Mouse (Mus musculus): Measurements from ENCODE around the gene Dhx16.

Dhx16 gene

GRCm38 (mm10) chr17:35897644-35898573 is 18.3 kb downstream of the Dhx16 start:
- DNase-seq = peak; percentile 79

DNA sequence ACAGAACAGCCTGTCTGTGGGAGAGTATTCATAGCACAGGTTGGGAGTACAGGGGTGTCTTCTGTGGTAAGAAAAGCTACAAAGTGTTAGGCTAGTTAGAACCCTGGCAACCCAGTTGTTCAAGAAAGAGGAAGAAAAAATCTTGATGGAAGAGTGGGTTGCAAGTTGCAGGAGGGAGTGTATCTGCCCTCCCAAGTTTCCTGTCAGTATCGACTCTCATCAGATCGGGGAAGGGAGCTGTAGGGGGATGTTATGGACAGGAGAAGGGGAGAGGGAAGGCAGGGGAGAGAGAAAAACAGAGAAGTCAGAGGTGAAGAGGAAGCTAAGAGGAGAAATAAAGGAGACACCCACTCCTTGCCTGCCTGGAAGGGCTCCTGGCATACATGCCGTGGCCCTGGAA is 21.0 kb downstream of the Dhx16 start:
- no peak for DNase-seq

DNA sequence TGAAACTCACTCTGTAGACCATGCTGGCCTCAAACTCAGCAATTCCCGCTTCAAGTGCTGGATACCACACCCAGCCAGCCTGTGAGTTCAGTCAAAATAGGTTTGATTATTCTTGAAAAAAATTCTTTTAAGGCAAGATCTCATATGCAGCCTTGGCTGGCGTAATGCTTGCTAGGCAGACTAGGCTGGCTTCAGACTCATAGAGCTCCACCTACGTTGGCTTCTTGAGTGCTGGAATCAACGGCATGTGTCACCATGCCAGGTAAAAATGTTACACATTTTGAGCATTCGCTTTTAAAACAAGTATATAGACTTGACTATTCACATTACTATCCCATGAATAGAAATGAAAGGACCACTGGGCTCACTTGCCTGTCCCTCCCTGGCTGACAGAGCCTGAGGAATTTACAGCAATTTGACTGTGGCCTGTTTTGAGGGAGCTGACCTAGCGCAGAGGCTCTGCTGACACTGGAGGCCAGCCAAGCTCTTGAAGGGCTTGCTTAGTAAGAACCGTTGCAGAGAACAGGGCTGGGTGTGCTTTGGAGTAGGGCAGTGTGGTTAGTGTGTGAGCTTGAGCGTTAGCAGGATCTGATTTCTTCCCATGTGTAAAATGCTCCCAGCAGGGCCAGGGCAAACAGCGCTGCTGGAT is 23.8 kb downstream of the Dhx16 start:
- DNase-seq = no peak

- no peak for DNase-seq
These were observed 24.4 kb downstream of the Dhx16 start for GRCm38 (mm10) chr17:35903992-35904355.

- DNase-seq = no peak
These were observed 26.0 kb downstream of the Dhx16 start for GRCm38 (mm10) chr17:35905587-35905986.

GRCm38 (mm10) chr17:35907609-35908008 is 28.0 kb downstream of the Dhx16 start:
- no peak for DNase-seq

DNA sequence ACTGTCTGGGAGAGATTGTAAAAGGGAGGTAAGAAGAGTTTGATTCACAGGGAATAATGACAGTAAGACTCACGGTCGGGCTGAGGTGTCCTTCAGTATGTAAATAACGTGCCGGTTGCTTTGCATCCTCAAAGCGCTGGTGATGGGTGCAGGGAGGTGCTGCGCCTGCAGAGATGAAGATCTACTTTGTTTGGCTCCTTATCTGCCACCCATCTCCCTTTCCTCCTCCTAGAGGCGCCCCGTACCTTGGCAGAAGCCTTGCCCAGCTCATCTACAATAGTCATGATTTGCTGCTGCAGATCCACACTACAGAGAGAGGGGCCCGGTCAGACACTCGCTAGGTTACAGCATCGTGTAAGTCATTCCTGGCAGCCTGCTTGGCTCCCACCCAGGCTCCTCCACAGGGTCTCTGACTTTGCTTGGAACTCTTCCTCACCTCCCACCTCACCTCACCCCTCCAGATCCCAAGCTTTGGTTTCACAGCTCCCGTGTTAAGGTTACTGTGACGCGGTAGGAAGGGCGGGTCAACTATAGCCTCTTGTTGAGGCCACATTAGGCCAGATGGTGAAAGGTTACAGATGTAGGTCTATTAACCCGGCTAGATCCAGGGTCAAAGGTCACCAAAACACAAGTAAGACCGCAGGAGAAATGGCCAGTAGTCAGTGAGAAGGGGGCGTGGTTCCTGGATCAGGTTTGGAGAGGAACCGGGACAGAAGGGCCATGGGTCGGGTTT is 29.7 kb downstream of the Dhx16 start:
- DNase-seq = no peak

DNA sequence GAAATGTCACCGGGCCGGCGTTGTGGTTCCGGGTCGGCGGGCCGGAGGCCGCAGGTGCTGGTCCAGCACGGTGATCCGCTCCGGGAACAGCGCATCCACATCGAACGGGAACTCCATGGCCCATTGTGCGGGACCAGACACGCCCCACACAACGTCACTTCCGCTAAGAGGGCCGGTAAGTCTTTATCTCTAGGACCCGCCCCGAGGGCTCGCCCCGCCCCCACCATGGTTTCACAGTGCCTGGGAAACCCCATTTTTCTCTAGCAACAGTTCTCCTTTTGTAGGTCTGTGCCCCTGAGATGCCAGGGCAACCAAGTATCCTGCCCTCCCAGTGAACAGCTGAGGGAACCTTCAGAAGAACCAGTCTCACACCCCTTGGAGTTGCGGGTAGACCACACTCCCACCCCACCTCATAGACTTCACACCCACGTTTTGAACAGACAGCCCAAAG is 30.3 kb downstream of the Dhx16 start, which contains the start of gene Atat1:
Gene Atat1 (minus strand): TSS at position 157 of the 451 bp plus-strand sequence.
- peak; percentile 91 for DNase-seq

DNA sequence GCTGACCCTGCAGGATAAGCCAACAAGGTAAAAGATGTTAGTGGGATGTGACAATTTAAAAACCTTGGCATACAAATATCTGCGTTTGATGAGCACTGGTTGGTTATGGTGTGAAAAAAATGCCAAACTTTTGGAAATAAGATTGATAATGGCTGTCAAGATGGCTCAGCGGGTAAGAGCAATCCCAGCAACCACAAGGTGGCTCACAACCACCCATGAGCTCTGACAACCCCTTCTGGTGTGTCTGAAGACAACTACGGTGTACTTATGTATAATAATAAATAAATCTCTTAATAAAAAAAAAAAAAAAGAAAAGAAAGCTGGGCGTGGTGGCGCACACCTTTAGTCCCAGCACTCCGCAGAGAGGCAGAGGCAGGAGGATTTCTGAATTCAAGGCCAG is 35.4 kb downstream of the Dhx16 start:
- peak; percentile 52 for DNase-seq

GRCm38 (mm10) chr17:35915538-35916296 is 36.1 kb downstream of the Dhx16 start:
- peak; percentile 69 for DNase-seq

DNA sequence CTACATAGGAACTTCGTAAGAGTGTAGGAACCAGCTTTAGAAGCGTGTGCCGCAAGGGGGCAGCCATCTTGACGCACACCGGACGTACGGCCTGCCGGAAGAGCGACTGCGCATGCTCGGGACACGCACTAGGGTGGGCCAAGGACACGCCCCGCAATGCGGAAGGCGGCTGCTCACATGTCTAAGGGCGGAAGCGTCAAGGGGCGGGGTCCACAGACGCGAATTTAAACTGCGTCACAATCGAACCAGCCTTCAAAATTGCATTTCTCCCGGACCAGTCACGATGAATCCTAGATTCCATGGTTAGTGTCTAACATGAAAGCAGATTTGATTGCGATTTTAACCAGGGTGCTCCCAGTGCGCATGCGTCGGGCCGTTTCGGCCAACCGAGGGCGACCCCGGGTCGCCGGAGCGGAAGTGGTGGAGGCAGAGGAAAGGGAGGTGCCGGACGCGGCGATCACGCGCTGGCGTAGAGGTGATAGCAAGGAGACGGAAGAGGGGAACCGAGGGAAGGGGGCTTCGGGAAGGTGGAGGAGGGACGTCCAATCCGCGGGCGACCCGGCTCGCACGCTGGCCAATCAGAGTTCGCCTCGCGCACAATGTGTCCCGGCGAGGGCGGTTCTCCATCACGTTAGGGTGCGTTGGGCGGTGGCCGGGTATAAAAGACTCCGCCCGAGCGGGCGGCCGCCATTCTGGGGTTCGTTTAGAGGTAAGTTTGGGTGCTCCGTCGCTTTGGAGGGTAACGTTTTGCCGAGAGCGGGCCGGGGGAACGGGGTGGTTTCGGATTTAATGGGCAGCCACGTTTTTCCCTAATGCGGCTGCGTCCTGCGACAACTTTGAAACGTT is 36.9 kb downstream of the Dhx16 start, which contains the start of the genes Mrps18b and Ppp1r10:
Gene Mrps18b (minus strand): TSS at position 93 of the 846 bp plus-strand sequence.
Gene Ppp1r10 (plus strand): TSS at position 138 of the 846 bp plus-strand sequence.
- DNase-seq = peak; percentile 100

- no peak for DNase-seq
These were observed 37.5 kb downstream of the Dhx16 start for GRCm38 (mm10) chr17:35917143-35917462.

GRCm38 (mm10) chr17:35917463-35918251 is 38.0 kb downstream of the Dhx16 start:
- peak; percentile 88 for DNase-seq

GRCm38 (mm10) chr17:35918276-35919059 is 38.8 kb downstream of the Dhx16 start:
- DNase-seq = peak; percentile 76

DNA sequence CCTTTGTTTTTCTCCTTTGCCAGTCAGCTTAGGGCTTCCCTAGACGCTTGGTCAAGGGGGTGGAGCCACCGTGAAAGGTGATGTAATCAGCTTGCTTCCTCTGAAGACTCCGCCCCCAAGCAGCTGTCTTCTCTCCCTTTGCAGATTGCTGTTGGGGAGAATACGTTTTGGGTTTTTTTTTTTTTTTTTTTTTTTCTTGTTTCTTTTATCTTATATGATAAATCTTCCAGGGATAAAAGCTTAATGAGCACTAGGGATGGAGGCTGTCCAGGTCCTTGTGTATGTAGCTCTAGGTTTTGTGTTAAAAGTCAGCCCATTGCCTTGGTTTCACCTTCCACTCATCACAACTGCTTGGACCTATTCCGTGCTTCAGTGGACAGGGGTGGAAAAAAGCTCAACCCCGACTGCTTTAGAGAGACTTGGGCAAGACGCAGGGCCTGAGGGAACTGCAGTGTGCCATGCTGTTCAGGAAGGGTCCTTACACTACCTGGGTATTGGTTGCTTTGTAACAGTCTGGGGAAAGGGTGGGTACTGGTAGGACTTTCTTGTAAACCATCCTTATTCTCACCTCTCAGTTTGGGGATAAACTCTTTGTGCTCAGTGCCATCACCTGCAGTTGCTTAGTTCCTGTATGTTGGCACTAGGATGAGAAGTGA is 39.6 kb downstream of the Dhx16 start:
- peak; percentile 98 for DNase-seq

GRCm38 (mm10) chr17:35919864-35920301 is 40.3 kb downstream of the Dhx16 start:
- DNase-seq = peak; percentile 54

DNA sequence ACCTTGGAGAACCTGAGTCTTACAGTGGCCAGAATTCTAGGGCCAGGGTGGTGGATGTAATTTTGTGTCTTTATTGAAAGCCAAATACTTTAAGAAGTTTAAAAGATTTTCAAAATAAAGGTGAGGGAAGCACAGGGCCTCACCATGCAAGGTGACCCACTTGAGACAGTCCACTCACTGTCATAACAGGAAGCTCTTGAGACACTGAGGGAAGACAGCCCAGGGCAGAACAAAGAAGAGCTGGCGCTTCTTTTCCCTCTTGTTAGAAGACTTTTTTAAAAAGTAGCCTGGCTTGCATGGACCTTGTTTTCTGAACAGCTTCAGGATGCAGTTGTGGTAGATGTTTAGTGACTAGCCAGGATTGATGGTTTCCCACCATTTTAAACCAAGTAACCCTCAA is 40.8 kb downstream of the Dhx16 start:
- no peak for DNase-seq

- DNase-seq = peak; percentile 58
These were observed 41.4 kb downstream of the Dhx16 start for GRCm38 (mm10) chr17:35920862-35921562.
